Mouse (Mus musculus) CD4-positive helper T cell, adult 2 months (primary cell): Measurements from ENCODE around the gene Cep295nl.

Experiments used
- DNase-seq: peaks from one replicate; pipeline ENCODE4 v3.0.0-alpha.2; 2012; ENCODE audit warnings: low read depth, missing footprints, low spot score

Gene Cep295nl

GRCm38 (mm10) chr11:118355205-118355604 lies 12.9 kb upstream of the Cep295nl start:
- DNase-seq, result peak; percentile 88

GRCm38 (mm10) chr11:118354636-118355191 lies 12.4 kb upstream of the Cep295nl start:
- no peak for DNase-seq

- DNase-seq, result no peak
Observed at GRCm38 (mm10) chr11:118349494-118349893, 7.2 kb upstream of the Cep295nl start.

GRCm38 (mm10) chr11:118348877-118349276 lies 6.6 kb upstream of the Cep295nl start:
- DNase-seq, result peak; percentile 77

GRCm38 (mm10) chr11:118348419-118348818 lies 6.1 kb upstream of the Cep295nl start:
- DNase-seq, result peak; percentile 51

GRCm38 (mm10) chr11:118347911-118348310 lies 5.6 kb upstream of the Cep295nl start:
- no peak for DNase-seq

GRCm38 (mm10) chr11:118347391-118347790 lies 5.1 kb upstream of the Cep295nl start:
- DNase-seq, result no peak

GRCm38 (mm10) chr11:118346395-118347096 lies 4.2 kb upstream of the Cep295nl start:
- no peak for DNase-seq

- no peak for DNase-seq
Observed at GRCm38 (mm10) chr11:118345693-118346092, 3.4 kb upstream of the Cep295nl start.

- peak; percentile 58 for DNase-seq
Observed at GRCm38 (mm10) chr11:118343629-118344028, 1.3 kb upstream of the Cep295nl start.

GRCm38 (mm10) chr11:118337491-118338168 lies 4.7 kb downstream of the Cep295nl start:
- DNase-seq, result peak; percentile 87

GRCm38 (mm10) chr11:118333431-118333830 lies 8.9 kb downstream of the Cep295nl start:
- no peak for DNase-seq

GRCm38 (mm10) chr11:118332376-118332775 lies 9.9 kb downstream of the Cep295nl start:
- no peak for DNase-seq

- no peak for DNase-seq
Observed at GRCm38 (mm10) chr11:118330777-118331176, 11.5 kb downstream of the Cep295nl start.

GRCm38 (mm10) chr11:118330361-118330760 lies 11.9 kb downstream of the Cep295nl start:
- DNase-seq, result no peak

- no peak for DNase-seq
Observed at GRCm38 (mm10) chr11:118328947-118329346, 13.4 kb downstream of the Cep295nl start.

- DNase-seq, result no peak
Observed at GRCm38 (mm10) chr11:118328511-118328910, 13.8 kb downstream of the Cep295nl start.

GRCm38 (mm10) chr11:118326991-118327971 lies 15.0 kb downstream of the Cep295nl start:
- DNase-seq, result no peak

- DNase-seq, result no peak
Observed at GRCm38 (mm10) chr11:118326491-118326890, 15.8 kb downstream of the Cep295nl start.

GRCm38 (mm10) chr11:118324541-118324940 lies 17.8 kb downstream of the Cep295nl start:
- no peak for DNase-seq

GRCm38 (mm10) chr11:118323974-118324373 lies 18.3 kb downstream of the Cep295nl start:
- no peak for DNase-seq

GRCm38 (mm10) chr11:118322647-118323046 lies 19.7 kb downstream of the Cep295nl start:
- no peak for DNase-seq
